Mouse (Mus musculus) lung, postnatal 0 days (tissue): ENCODE data around the gene Coa4.

Experiments used
- CTCF ChIP-seq: IDR thresholded peaks from 2 replicates; pipeline ENCODE4 v1.5.1; 2016; ENCODE audit warnings: antibody characterized with exemption, mild to moderate bottlenecking
- EP300 ChIP-seq: IDR thresholded peaks from 2 replicates; pipeline ENCODE4 v1.6.1; 2016; ENCODE audit warnings: antibody characterized with exemption, mild to moderate bottlenecking, control low read depth

DNA sequence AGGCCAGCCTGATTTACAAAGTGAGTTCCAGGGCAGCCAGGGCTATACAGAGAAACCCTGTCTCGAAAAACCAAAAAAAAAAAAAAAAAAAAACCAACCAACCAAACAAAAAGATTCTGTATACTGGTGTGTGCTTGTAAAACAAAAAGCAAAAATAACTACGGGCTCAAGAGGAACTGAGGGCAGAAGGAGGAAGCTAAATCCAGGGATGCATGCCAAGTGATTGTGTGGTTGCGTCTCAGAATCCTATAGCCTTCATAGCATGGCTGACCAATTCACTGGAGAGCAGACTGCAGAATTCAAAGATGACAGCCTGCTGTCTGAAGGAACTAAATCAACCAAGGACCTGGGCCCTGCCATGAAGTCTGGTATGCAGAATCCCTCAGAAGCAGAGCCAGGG is 2.7 kb upstream of the Coa4 start:
- no peak for TF ChIP-seq CTCF
- no peak for TF ChIP-seq EP300
